Mouse (Mus musculus): ENCODE measurements at regions not wholly inside any gene's neighbourhood (a gene's known extent, or its start where the extent isn't known, plus 50 kb on each side); places are given as distances from the start of the nearest gene placed in this dataset.
"Not testable (repeated sequence)": the region's sequence is repeated elsewhere in the genome, so short reads cannot be mapped to it uniquely, and the experiment has no call there.

GRCm38 (mm10) chr12:115386479-115386878 is 661.0 kb upstream of the Zfp386 start:
- not testable (repeated sequence) for TF ChIP-seq GATA1 (IDR thresholded peaks at IDR 0.05; ENCODE audit: borderline replicate concordance, low read length); CTCF (IDR thresholded peaks at IDR 0.05; ENCODE audit: low read depth, low read length)

Measured in G1E (cell line).